Mouse (Mus musculus) embryonic fibroblast, embryonic 13.5 days (primary cell): ENCODE data around the gene Hspa1l. TPM values are rescaled to one million over a fixed set of nuclear protein-coding genes. Genes with fewer than 3 reads are reported as not detected.

Source experiments
- H3K27ac ChIP-seq: 2 replicates; pipeline ENCODE4 v1.5.1; 2012; ENCODE audit warnings: low read length, control low read depth, inconsistent platforms; ENCODE audit not compliant: insufficient read depth
- H3K4me1 ChIP-seq: 2 replicates; pipeline ENCODE4 v1.6.1; 2011; ENCODE audit warnings: low read length; ENCODE audit not compliant: control insufficient read depth, insufficient read depth
- H3K4me3 ChIP-seq: 2 replicates; pipeline ENCODE4 v1.5.1; 2011; ENCODE audit warnings: mild to moderate bottlenecking, control low read depth, low read length; ENCODE audit not compliant: insufficient read depth
- CTCF ChIP-seq: IDR thresholded peaks from 2 replicates; pipeline ENCODE4 v1.5.1; 2011; ENCODE audit warnings: mild to moderate bottlenecking, control low read depth, low read length, moderate library complexity, borderline replicate concordance; ENCODE audit not compliant: insufficient read depth
- POLR2A ChIP-seq: IDR thresholded peaks from 2 replicates; pipeline ENCODE4 v1.6.1; 2011; ENCODE audit warnings: low read depth, mild to moderate bottlenecking, control low read depth, low read length, moderate library complexity
- polyA plus RNA-seq: library from polyadenylated mRNA; stranded (reverse); fragments of >200 nt; gene quantifications from 2 replicates; pipeline ENCODE4 v1.2.4, GENCODE M21; 2011; ENCODE audit warnings: low read depth; ENCODE audit not compliant: missing spikeins, insufficient read length

Hspa1l gene
- polyA plus RNA-seq, 1 experiment = not detected

DNA sequence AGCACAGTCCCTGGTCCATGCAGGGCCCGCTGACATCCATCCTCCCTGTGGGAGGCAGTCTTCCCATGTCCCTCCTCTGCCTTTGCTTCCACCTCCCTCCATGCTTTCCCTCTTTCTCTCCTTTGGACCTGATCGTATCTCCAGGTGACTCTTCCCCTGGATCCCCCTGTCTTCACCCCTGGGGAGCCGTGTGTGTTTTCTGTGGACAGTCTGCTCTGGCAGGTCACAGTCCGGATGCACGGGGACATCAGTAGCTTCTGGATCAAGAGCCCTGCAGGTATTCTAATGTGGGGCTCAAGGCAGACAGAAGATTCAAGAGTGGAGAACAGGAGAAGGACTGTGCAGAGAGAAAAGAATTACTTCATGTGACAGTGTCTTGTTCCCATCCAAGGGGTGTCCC is 50.7 kb downstream of the Hspa1l start:
- Histone ChIP-seq H3K4me3 (no peak overlapping the region), H3K4me1 (no peaks in the 10 kb centered on the region), H3K27ac (no peak overlapping the region)
- TF ChIP-seq CTCF (no peak), POLR2A (no peak)

DNA sequence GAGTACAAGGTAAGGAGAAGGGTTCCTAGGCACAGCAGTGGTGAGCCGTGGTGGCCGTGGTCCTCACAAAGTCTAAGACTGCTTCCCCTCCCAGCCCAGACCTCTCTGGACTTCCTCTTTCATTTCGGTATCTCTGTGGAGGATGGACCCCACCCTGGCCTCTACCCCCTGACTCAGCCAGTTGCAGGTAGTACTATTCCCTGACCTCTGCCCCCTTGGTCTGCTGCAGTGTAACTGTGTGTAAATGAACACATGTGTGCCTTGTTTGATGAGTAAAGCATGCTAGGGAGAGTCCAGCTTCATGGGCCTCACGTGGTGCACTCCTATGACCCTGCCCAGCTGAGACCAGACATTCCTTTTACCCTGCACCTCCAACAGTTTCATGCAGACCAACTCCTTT is 51.3 kb downstream of the Hspa1l start:
- Histone ChIP-seq H3K4me3 (no peak overlapping the region), H3K27ac (no peak overlapping the region), H3K4me1 (no peaks in the 10 kb centered on the region)
- TF ChIP-seq CTCF (no peak), POLR2A (no peak)

DNA sequence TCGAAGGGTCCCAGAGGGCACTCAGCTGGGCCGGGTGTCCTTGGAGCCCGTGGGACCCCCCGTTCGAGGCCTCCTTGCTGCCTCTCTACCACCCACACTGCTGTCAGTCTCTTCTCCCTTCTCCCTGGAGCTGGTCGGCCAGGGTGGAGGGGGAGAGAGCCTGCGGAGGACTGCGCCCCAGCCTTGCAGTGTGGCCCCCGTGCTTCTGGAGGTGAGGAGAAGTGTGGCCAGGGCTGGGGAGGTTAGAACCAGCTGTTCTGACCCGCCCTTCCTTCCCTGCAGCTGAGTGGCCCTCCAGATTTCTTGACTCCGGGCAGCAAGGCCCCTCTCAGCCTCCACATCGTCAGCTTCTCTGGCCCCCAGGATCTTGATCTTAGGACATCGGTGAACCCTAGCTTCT is 51.8 kb downstream of the Hspa1l start:
- no peak overlapping the region for H3K27ac ChIP-seq

DNA sequence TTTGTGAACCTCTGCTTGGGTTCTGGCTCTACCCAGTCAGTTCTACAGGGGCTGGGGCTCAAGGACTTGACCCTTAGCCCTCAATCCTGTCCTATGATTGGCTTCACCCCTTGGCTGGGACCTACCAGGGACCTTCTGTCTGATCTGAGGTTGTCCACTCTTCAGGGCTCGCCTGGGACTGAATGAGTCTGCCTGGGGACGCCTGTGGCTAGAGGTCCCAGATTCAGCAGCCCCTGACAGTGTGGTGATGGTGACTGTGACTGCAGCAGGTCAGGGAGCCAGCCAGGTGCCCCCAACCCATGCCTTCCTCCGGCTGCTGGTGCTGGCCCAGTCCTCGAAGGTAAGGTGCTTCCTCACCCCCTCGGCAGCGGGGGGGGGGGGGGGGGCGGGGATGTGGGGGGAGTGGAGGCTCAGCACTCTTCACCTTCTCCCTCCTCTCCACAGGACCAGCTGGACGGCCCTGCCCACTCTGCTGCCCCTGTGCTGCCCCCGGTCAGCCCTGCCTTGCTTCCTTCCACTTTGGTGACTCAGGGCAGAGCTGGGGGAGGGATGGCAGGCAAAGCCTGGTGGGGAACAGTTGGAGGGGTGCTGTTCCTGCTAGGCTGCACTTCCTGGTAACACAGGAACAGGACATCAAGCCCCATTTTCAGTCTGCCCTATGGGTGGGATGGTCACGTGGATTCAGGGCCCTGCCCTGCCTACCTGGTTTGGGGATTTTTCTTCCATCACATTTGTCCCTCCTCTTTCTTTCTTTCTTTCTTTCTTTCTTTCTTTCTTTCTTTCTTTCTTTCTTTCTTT is 52.4 kb downstream of the Hspa1l start:
- Histone ChIP-seq H3K27ac (no peak overlapping the region), H3K4me3 (no peak overlapping the region), H3K4me1 (no peaks in the 10 kb centered on the region)
- TF ChIP-seq CTCF (no peak), POLR2A (no peak)

More for the DNA sequence above, 51.8 kb downstream of the Hspa1l start:
- H3K4me1 ChIP-seq = no peaks in the 10 kb centered on the region
- TF ChIP-seq POLR2A (no peak), CTCF (no peak)
- no peak overlapping the region for H3K4me3 ChIP-seq

DNA sequence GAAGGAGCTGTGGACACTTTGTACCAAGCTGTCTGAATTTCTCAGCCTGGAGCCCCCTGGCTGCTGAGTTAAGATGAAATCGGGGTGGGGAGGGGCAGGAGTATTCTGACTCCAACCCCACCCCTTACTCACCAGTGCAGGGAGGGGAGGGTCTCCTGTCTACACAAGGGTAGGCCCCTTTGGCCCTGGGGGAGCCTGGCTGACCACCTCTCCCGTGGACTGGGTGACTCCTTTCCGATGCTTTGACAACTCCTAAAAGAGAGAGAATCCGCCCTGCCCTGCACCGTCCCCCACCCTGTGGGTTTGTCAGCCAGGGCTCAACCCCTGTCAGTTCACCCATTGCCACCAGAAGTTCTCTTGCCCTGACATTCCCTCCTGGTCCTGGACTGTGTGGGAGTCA is 53.7 kb downstream of the Hspa1l start:
- Histone ChIP-seq H3K4me1 (no peaks in the 10 kb centered on the region), H3K27ac (no peak overlapping the region), H3K4me3 (no peak overlapping the region)
- TF ChIP-seq POLR2A = no peak
- no peak for TF ChIP-seq CTCF

DNA sequence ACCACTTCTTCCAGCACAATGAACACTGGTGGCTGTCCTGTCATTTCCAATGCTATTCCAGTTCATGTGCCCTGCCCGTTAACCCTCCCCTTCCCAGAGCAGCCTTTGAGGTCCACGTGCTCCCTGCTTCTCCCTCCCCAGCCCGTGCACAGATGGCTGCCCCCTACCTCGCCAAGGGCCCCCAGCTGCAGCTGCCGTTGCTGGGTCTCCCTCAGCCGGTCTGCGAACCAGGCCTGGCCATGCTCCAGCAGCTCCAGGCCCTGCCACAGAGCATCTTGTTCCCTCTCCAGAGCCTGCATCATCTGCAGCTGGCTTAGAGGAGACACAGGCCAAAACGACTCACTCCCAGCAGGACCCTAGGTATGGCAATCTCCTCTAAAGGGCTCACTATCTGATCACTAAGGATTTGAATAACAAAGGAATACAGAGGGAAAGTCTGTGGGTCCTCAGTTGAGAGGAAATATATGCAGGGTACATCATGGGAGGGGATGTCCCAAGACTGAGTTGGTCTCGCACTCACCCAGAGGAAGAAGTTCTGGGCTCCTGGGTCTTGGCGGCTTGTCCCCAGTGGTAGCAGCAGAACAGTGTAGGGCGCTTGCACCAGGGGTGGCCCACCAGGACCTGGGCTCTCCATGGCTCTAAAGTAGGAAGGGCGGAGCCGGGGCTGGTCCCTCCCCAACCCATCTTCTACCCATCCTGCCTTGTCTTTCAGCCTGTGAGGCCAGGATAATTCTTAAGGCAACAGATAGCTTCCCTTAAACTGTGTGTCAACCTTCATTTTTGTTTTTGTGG is 55.0 kb downstream of the Hspa1l start, which contains the start of gene Sapcd1:
Sapcd1 (minus strand) TSS at position 740 of the 792 bp plus-strand sequence.
- Histone ChIP-seq H3K27ac (no peak within 1 kb of the TSS), H3K4me1 (no peaks in the 10 kb centered on the region), H3K4me3 (no peak within 1 kb of the TSS)
- TF ChIP-seq POLR2A = no peak
- no peak for TF ChIP-seq CTCF

DNA sequence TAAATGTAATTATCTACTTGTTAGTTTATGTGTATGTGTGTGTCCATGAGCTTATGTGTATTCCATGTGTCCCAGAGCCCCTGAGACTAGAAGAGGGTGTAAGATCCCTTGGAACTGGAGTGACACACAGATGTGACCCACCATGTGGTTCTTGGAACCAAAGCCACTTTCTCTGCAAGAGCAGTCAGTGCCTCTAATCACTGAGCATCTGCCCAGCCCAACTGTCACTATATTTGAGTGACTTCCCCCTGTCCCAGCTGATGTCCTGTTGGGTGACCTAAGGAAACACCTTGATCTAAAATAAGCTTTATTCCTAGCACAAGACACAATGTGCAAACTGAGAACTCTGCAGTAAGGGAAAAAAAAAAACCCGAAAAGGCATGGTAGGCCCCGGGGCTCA is 55.8 kb downstream of the Hspa1l start:
- no peak overlapping the region for H3K4me3 ChIP-seq
- no peak overlapping the region for H3K27ac ChIP-seq
- TF ChIP-seq POLR2A (no peak), CTCF (no peak)
- H3K4me1 ChIP-seq = no peaks in the 10 kb centered on the region

Other genes starting within 250 kb of the Hspa1l start
- gene C4b, start 228.8 kb upstream of the Hspa1l start, polyA plus RNA-seq = 0.58 and 2.1 TPM in 2 replicates
- not detected in 2 replicates for gene Cyp21a1, start 168.1 kb upstream of the Hspa1l start, polyA plus RNA-seq
- 17.9 and 19.2 TPM in 2 replicates for gene Stk19, start 135.8 kb upstream of the Hspa1l start, polyA plus RNA-seq
- 21.9 and 25.0 TPM in 2 replicates for gene Dxo, start 135.7 kb upstream of the Hspa1l start, polyA plus RNA-seq
- gene Skiv2l, start 122.5 kb upstream of the Hspa1l start, polyA plus RNA-seq = 25.6 and 27.7 TPM in 2 replicates
- 31.5 and 34.7 TPM in 2 replicates for gene Nelfe, start 122.3 kb upstream of the Hspa1l start, polyA plus RNA-seq
- gene Cfb, start 110.2 kb upstream of the Hspa1l start, polyA plus RNA-seq = 0.26 TPM in 1 of 2 replicates, not detected in the other
- gene Zbtb12, start 93.2 kb upstream of the Hspa1l start, polyA plus RNA-seq = 12.3 and 16.2 TPM in 2 replicates
- gene Gm20547, start 90.7 kb upstream of the Hspa1l start, polyA plus RNA-seq = 0.58 TPM in 1 of 2 replicates, not detected in the other
- 3.0 and 6.6 TPM in 2 replicates for gene C2, start 74.4 kb upstream of the Hspa1l start, polyA plus RNA-seq
- 84.7 and 94.2 TPM in 2 replicates for gene Ehmt2, start 74.2 kb upstream of the Hspa1l start, polyA plus RNA-seq
- not detected in 2 replicates for gene Slc44a4, start 58.2 kb upstream of the Hspa1l start, polyA plus RNA-seq
- 10.0 and 11.3 TPM in 2 replicates for gene Neu1, start 41.5 kb upstream of the Hspa1l start, polyA plus RNA-seq
- 20.9 and 36.6 TPM in 2 replicates for gene Hspa1b, start 13.5 kb upstream of the Hspa1l start, polyA plus RNA-seq
- gene Gm20481, start 2.8 kb upstream of the Hspa1l start, polyA plus RNA-seq = not detected in 2 replicates
- 6.0 and 6.5 TPM in 2 replicates for gene Hspa1a, start 547 bp upstream of the Hspa1l start, polyA plus RNA-seq
- 74.8 and 93.3 TPM in 2 replicates for gene Lsm2, start 9.2 kb downstream of the Hspa1l start, polyA plus RNA-seq
- gene Vars, start 28.3 kb downstream of the Hspa1l start, polyA plus RNA-seq = 81.3 and 85.7 TPM in 2 replicates
- gene Vwa7, start 43.9 kb downstream of the Hspa1l start, polyA plus RNA-seq = 0.12 and 0.26 TPM in 2 replicates
- gene Sapcd1, start 55.3 kb downstream of the Hspa1l start, polyA plus RNA-seq = not detected in 2 replicates
- gene Msh5, start 74.0 kb downstream of the Hspa1l start, polyA plus RNA-seq = 1.2 and 2.8 TPM in 2 replicates
- 266 and 360 TPM in 2 replicates for gene Clic1, start 77.3 kb downstream of the Hspa1l start, polyA plus RNA-seq
- 46.4 and 52.8 TPM in 2 replicates for gene Ddah2, start 86.3 kb downstream of the Hspa1l start, polyA plus RNA-seq
- not detected in 2 replicates for gene Ly6g6c, start 92.7 kb downstream of the Hspa1l start, polyA plus RNA-seq
- gene Mpig6b, start 93.5 kb downstream of the Hspa1l start, polyA plus RNA-seq = 0.22 TPM in 1 of 2 replicates, not detected in the other
- gene Ly6g6e, start 104.2 kb downstream of the Hspa1l start, polyA plus RNA-seq = not detected in 2 replicates
- gene Ly6g6d, start 105.4 kb downstream of the Hspa1l start, polyA plus RNA-seq = not detected in 2 replicates
- not detected in 2 replicates for gene Ly6g6f, start 112.9 kb downstream of the Hspa1l start, polyA plus RNA-seq
- 31.8 and 33.9 TPM in 2 replicates for gene Abhd16a, start 116.6 kb downstream of the Hspa1l start, polyA plus RNA-seq
- gene Ly6g5c, start 135.6 kb downstream of the Hspa1l start, polyA plus RNA-seq = not detected in 2 replicates
- 0.74 TPM in 1 of 2 replicates, not detected in the other for gene Ly6g5b, start 142.7 kb downstream of the Hspa1l start, polyA plus RNA-seq
- gene Gpank1, start 148.8 kb downstream of the Hspa1l start, polyA plus RNA-seq = 8.9 and 10.2 TPM in 2 replicates
- gene Csnk2b, start 149.3 kb downstream of the Hspa1l start, polyA plus RNA-seq = 164 and 169 TPM in 2 replicates
- gene D17H6S53E, start 153.7 kb downstream of the Hspa1l start, polyA plus RNA-seq = 16.1 and 18.4 TPM in 2 replicates
- gene Apom, start 159.3 kb downstream of the Hspa1l start, polyA plus RNA-seq = 0.48 TPM in 1 of 2 replicates, not detected in the other
- 193 and 196 TPM in 2 replicates for gene Bag6, start 162.5 kb downstream of the Hspa1l start, polyA plus RNA-seq
- 174 and 183 TPM in 2 replicates for gene Prrc2a, start 192.2 kb downstream of the Hspa1l start, polyA plus RNA-seq
- gene Aif1, start 203.4 kb downstream of the Hspa1l start, polyA plus RNA-seq = not detected in 2 replicates
- gene Lst1, start 215.7 kb downstream of the Hspa1l start, polyA plus RNA-seq = 2.5 and 3.5 TPM in 2 replicates
- gene Ltb, start 221.7 kb downstream of the Hspa1l start, polyA plus RNA-seq = not detected in 2 replicates
- gene Tnf, start 229.3 kb downstream of the Hspa1l start, polyA plus RNA-seq = 0.35 TPM in 1 of 2 replicates, not detected in the other
- gene Lta, start 232.6 kb downstream of the Hspa1l start, polyA plus RNA-seq = not detected in 2 replicates
- gene Gm16181, start 248.1 kb downstream of the Hspa1l start, polyA plus RNA-seq = not detected in 2 replicates